Mouse (Mus musculus) cortical plate, adult 2 months (tissue): Measurements from ENCODE around the gene Prdm8.

Source experiments
- CTCF ChIP-seq: fragments of 200-500 bp; IDR thresholded peaks from 2 replicates; pipeline ENCODE4 v1.5.1; 2011; ENCODE audit warnings: mild to moderate bottlenecking, control low read depth, low read length; ENCODE audit not compliant: insufficient read depth; ENCODE audit errors: extremely low read depth
- POLR2A ChIP-seq: fragments of 200-500 bp; IDR thresholded peaks from 2 replicates; pipeline ENCODE4 v1.6.1; 2011; ENCODE audit warnings: mild to moderate bottlenecking, low read length, control low read depth; ENCODE audit not compliant: insufficient read depth; ENCODE audit errors: extremely low read depth

GRCm38 (mm10) chr5:98199219-98199552 is 32.2 kb downstream of the Prdm8 start:
- TF ChIP-seq CTCF (no peak), POLR2A (no peak)
